Mouse (Mus musculus): Measurements from ENCODE around the gene Fam8a1.

Fam8a1 gene

DNA sequence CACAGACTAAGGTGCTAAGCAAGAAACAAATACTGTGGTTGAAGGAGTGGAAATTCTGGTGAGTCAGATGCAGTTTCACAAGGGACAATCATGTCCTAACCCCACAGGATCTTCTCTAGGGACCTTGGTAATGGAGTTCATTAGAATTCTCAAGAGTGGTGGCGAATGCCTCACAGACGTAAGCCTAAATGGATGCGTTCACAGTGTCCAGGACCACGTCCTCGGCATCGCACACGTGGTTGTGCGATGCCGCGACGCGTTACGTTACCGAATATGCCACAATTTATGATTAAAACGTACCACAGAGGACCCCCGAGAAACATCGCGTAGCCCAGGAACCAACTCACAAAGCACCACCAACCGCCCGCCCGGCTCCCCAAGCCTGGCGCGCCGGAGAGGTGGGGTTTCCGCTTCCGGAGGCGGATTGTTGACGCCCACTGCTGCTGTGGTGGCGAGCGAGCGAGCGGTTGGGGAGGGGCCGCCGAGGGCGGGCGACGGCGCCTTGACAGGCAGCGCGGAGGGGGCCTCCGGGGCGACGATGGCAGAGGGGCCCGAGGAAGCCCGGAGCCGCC, at the start of gene Fam8a1:
Fam8a1 (plus strand) TSS at position 475 of the 572 bp plus-strand sequence.
- DNase-seq (ENCODE audit: low spot score): peak; percentile 91

DNA sequence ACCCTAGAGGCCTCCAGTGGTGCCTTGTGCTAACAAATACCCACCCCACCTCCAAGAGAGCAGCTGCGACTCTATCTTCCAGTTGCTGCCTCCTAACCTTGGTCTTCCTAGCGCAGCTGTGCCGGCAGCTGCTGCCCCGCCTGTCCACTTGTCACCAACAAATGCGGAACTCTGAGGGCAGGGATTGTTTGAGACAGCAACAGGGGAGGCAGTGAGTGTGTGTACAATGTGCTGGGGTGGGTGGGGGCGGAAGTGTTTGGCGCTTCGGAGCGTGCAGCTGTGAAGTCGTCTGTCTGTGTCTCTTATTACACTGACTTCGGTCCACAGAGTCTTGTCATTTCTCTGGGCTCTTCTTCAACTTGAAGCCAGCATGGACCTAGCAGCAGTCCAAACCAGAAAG, 49.7 kb upstream of the Fam8a1 start:
- DNase-seq (ENCODE audit: low spot score): peak; percentile 6

DNA sequence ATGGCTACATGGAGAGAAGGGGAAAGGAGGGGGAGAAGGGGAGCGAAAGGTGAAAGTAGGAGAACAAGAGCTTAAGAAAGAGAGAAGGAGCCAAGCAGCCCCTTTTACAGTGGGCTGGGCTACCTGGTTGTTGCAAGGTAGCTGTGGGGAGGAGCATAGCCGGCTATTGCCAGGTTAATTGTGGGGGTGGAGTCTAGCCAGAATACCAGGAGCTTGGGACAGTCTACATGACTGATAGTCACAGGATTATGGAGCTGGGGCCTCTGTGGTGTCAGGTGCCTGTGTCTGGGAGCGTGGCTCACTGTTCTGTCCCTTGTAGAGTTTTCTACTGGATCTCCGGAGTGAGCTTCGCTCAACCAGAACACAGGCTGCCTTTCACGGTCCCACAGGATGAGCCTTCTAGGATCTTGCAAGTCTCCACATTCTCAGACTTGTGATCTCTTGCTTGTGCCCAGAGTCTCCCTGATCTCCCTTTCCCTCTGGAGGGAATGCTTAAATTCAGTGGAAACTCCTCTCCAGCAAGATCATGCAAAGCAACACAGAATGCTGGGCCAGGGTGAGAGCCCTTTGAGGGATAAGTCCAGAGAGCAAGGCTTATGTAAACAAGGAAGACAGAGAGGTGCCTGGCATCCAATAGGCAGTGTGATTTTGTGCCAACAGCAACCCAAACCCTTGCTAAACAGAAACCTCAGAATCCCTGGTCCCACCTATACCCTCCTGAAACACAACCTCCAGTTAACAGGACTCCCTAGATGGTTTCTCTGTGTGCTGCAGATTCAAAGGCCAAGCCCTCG, 48.2 kb upstream of the Fam8a1 start:
- DNase-seq (ENCODE audit: low spot score): no peak

DNA sequence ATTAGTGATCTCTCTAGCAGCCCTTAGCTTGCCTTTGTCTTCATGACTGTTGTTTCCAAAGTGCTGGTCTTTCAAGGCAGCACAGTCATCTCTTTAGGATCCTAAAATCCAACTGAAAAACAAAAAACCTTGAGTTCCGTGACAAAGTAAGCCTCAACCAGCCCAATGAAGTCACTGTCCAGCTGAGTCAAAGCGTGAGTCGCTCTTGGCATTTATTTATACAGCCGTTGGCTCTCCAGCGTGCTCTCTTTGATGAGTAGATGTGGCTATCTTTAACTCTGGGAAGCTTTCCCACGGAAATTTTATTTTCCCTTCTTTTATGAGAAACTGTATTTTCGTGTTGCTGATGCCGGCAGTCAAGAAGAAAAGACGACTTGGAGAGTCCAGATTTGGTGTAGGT, 42.7 kb upstream of the Fam8a1 start:
- no peak for DNase-seq (ENCODE audit: low spot score)

GRCm38 (mm10) chr13:46627841-46628240, 41.5 kb upstream of the Fam8a1 start:
- no peak for DNase-seq (ENCODE audit: low spot score)

DNA sequence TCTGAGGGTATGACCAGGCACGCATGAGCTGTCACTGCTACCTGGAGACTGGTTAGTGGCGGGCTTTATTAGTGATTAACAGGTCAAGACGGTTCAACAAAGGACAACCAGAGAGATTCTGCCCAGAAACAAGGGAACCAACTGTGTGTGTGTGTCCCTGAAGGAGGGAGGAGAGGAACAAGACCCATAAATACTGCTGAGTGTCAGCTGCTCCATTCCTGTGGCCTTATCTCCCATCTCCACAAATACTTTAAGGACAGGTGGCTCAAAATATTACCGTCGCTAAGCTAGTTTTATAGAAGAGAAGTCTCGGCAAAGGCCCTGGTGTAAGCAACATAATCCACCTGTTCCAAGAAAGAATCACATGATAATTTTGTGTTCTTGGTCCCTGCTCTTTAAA, 39.9 kb upstream of the Fam8a1 start:
- DNase-seq (ENCODE audit: low spot score): no peak

GRCm38 (mm10) chr13:46632796-46633195, 36.5 kb upstream of the Fam8a1 start:
- DNase-seq (ENCODE audit: low spot score): no peak

- DNase-seq (ENCODE audit: low spot score): peak; percentile 7
Measured at GRCm38 (mm10) chr13:46633320-46634132, 35.8 kb upstream of the Fam8a1 start.

- no peak for DNase-seq (ENCODE audit: low spot score)
Measured at GRCm38 (mm10) chr13:46634133-46634488, 35.2 kb upstream of the Fam8a1 start.

DNA sequence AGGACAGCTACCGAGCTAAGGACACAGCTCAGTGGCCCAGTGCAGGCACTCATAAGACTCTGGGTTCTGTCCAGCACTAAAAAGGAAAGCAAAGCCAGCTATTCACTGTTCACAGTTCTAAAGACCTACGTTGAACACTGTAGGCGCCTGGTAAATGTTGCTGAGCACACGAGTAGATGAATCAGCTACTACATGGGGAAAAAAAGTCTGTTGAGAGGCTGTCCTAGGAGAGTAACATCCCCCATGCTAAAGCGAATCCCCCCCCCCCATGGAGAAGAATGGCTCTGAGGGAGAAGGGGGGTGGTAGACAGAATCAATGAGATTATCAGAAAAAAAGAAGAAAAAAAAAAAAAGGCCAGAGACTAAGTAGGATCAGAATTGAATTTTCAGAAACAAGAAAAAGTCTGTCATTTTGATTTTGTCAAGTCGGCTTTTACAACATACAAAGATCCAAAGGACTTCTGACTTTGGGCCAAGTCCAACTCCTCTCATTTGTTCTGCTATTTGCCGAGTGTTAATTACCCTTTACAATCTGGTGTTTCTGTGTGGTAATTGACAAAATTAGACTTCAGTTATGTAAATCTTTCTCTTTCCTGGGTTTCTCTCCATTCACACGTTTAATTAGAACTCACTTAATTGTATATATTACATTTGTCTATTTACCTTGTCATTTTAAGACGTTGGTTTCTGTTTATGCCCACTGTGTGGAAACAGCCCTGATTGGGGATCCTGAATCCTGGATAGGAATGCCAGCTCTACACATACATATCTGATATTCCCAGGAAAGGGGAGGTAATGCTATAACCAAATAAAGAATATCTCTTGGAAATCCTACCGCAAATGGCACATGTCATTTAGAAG, 28.5 kb upstream of the Fam8a1 start:
- DNase-seq (ENCODE audit: low spot score): no peak

DNA sequence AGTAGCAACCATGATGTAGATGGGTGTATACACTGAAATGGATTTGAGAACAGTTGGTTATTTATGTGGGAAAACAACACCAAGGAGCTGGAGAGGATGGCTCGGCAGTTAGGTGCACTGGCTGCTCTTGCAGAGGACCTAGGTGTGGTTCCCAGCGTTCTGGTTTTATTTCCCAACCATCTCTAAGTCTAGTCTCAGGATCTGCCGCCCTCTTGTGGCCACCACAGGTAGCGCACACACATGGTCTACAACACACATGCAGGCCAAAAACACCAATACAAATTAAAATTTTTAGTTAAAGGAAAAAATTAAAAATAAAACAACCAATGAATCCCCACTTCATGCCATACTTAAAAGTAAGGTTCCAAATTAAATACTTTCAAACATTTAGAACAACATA, 27.0 kb upstream of the Fam8a1 start:
- DNase-seq (ENCODE audit: low spot score): no peak

GRCm38 (mm10) chr13:46644175-46644574, 25.1 kb upstream of the Fam8a1 start:
- DNase-seq (ENCODE audit: low spot score): no peak

GRCm38 (mm10) chr13:46645476-46645875, 23.8 kb upstream of the Fam8a1 start:
- no peak for DNase-seq (ENCODE audit: low spot score)

- no peak for DNase-seq (ENCODE audit: low spot score)
Measured at GRCm38 (mm10) chr13:46651853-46652252, 17.5 kb upstream of the Fam8a1 start.

DNA sequence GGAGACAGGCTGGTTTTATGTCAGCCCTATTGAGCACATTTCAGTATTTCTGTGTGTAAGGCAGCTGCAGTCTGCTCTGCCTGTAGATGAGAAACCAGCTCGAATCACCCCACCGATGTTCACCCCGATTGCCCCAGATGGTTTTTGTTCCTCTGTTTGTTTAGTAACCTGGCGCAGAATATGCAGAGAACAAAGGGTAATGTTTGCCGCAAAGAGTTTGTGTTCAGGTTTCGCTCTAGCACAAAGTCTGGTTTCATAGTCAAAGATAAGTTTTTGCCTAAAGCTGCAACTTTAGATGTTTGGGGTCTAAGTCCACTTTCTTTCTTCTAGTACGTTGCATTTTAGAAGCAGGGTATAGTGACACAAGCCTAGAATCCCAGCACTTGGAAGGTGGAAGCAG, 16.7 kb upstream of the Fam8a1 start:
- DNase-seq (ENCODE audit: low spot score): no peak

DNA sequence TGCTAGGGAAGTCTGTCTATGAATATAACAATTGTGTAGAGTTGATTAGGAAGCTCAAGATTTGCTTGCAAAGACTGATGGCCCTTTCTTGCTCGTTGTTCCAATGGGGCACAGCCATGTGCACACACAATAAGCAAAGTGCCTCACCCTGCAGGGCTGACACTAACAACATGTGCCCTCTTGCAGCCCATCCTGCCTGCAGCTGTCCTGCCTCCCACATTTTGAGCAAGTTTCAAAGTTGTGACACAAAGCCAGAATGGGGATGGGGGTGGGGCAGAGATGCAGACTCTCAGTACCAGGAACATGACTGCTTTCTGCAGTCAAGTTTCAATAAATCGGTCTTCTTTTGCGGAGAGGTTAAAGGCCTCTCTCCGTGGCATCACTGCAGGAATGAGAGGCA, 15.7 kb upstream of the Fam8a1 start:
- DNase-seq (ENCODE audit: low spot score): no peak

GRCm38 (mm10) chr13:46654566-46654965, 14.8 kb upstream of the Fam8a1 start:
- DNase-seq (ENCODE audit: low spot score): no peak

GRCm38 (mm10) chr13:46659211-46659610, 10.1 kb upstream of the Fam8a1 start:
- DNase-seq (ENCODE audit: low spot score): no peak

DNA sequence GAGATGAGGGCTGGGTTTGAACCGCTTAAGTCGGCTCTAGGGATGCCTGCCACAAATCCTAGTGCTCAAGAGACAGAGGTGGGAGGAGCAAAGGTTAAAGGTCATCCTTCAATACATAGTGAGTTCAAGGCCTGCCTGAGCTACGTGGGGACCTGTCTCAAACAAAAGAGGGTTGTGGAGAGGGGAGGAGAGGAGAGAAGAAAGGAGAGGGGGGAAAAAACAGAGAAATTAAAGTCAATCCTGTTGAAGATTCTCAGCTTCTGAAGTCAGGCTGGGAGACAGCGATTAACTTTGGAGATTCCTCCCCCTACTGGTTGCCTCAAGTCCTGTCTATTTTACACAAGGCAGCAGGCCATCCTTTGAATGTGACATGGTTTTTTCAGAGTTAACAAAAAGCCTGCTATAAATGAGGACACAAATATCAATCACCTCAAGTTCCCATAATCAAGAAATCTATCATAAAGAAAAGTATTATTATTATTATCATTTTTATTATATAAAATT, 5.8 kb upstream of the Fam8a1 start:
- no peak for DNase-seq (ENCODE audit: low spot score)

GRCm38 (mm10) chr13:46669620-46670271, 424 bp downstream of the Fam8a1 start:
- no peak for DNase-seq (ENCODE audit: low spot score)

- no peak for DNase-seq (ENCODE audit: low spot score)
Measured at GRCm38 (mm10) chr13:46670514-46670913, 1.2 kb downstream of the Fam8a1 start.
